Comparison of ENCODE assay signal across 22 mouse cellular contexts in the genomic region with DNA sequence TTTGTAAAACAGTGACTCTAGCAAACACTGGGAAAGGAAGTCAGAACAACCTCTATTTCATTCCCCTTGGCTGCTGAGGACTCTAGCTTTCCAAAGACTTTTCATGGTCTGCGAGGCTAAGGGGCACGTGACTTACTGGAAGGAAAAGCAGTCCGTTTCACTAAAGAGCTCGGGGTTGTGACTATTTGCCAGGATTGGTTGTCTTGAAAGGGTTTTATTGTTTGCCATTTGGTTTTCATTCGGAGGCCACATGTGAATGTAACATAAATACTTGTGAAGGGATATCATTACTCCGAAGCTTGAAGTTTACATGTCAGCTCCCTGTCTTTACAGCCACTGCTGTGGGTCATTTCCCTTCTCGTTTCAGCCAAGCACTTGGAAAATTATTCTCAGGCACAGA.
DNase-seq lines count a peak whose midpoint lies in the region; ATAC-seq and TF ChIP-seq lines count a peak whose summit lies in the region.
"Had no signal": no experiment of that assay in that cellular context is flagged by ENCODE, and none has a peak within 500 bp of the region (broad histone marks: within the 10 kb centered on the region; RNA-seq: fewer than 3 reads in every experiment).

No protein-coding gene starts in this region.

- no peaks in the 10 kb centered on the region for H3K36me3 ChIP-seq in C2C12 (ENCODE audit: control insufficient read depth, insufficient read depth)
- no peaks in the 10 kb centered on the region for H3K36me3 ChIP-seq in embryonic facial prominence, embryonic 11.5 days (replicated peaks; ENCODE audit: control insufficient read depth, insufficient read depth, low read depth, low read length)
- no peaks in the 10 kb centered on the region for H3K36me3 ChIP-seq in limb, embryonic 14.5 days (ENCODE audit: control insufficient read depth, insufficient read depth, low read length)
- H3K36me3 ChIP-seq: embryonic facial prominence, embryonic 15.5 days; forebrain, embryonic 15.5 days; heart, embryonic 12.5 days; hindbrain, embryonic 12.5 days had no signal

- no peak overlapping the region for H3K4me2 ChIP-seq in embryonic facial prominence, embryonic 11.5 days (ENCODE audit: low read depth, low read length)
- no peak overlapping the region for H3K4me2 ChIP-seq in limb, embryonic 14.5 days (replicated peaks; ENCODE audit: low read depth, low read length, severe bottlenecking)
- H3K4me2 ChIP-seq: embryonic facial prominence, embryonic 15.5 days; forebrain, embryonic 15.5 days; heart, embryonic 12.5 days; hindbrain, embryonic 12.5 days had no signal

- 0 out of 2 replicates have a peak overlapping the region, but pooled peaks have one; percentile 16 for H3K27ac ChIP-seq in embryonic facial prominence, embryonic 11.5 days (replicated peaks; ENCODE audit: low read depth, low read length)
- peak overlapping the region; percentile 63 for H3K27ac ChIP-seq in limb, embryonic 14.5 days (replicated peaks; ENCODE audit: low read depth, low read length)
- H3K27ac ChIP-seq: embryonic facial prominence, embryonic 15.5 days; forebrain, embryonic 15.5 days; gastrocnemius, adult 2 months; hindbrain, embryonic 12.5 days had no signal

- H3K4me1 ChIP-seq in embryonic facial prominence, embryonic 11.5 days (ENCODE audit: control insufficient read depth, insufficient read depth, low read length) = no peaks in the 10 kb centered on the region
- peaks cover 5% of the 10 kb centered on the region for H3K4me1 ChIP-seq in limb, embryonic 14.5 days (ENCODE audit: control insufficient read depth, insufficient read depth, low read length)
- H3K4me1 ChIP-seq: forebrain, embryonic 15.5 days; heart, embryonic 12.5 days; hindbrain, embryonic 12.5 days had no signal

- no peak overlapping the region for H3ac ChIP-seq in C2C12 (ENCODE audit: control insufficient read depth, insufficient read length, low read depth)

- H3K79me3 ChIP-seq in C2C12 (ENCODE audit: low read depth) = no peaks in the 10 kb centered on the region

- ATAC-seq in embryonic facial prominence, embryonic 11.5 days (replicated peaks; ENCODE audit: insufficient number of reproducible peaks, low FRiP score, low TSS enrichment, low read depth) = no peak
- peak; percentile 60; the same call in 1 of the 2 replicates for ATAC-seq in limb, embryonic 14.5 days (ENCODE audit: low FRiP score, low read depth)
- ATAC-seq: forebrain, embryonic 15.5 days; hindbrain, embryonic 16.5 days; inflammation-experienced regulatory T-cells, adult 6 months had no signal

- no peaks in the 10 kb centered on the region for H3K9me3 ChIP-seq in embryonic facial prominence, embryonic 11.5 days (replicated peaks; ENCODE audit: control insufficient read depth, low read length)
- H3K9me3 ChIP-seq in limb, embryonic 14.5 days (ENCODE audit: control insufficient read depth, low read length) = no peaks in the 10 kb centered on the region
- H3K9me3 ChIP-seq: embryonic facial prominence, embryonic 15.5 days; forebrain, embryonic 15.5 days; heart, embryonic 12.5 days; hindbrain, embryonic 12.5 days had no signal

- no peak for TF ChIP-seq CTCF in C2C12 (IDR thresholded peaks at IDR 0.05; ENCODE audit: control insufficient read depth, insufficient read depth, insufficient read length)

- H3K4me3 ChIP-seq in C2C12 (ENCODE audit: insufficient read depth, poor library complexity, severe bottlenecking) = no peak overlapping the region
- H3K4me3 ChIP-seq in embryonic facial prominence, embryonic 11.5 days (ENCODE audit: low read depth, low read length) = no peak overlapping the region
- H3K4me3 ChIP-seq in limb, embryonic 14.5 days (replicated peaks; ENCODE audit: low read length) = no peak overlapping the region
- H3K4me3 ChIP-seq: embryonic facial prominence, embryonic 15.5 days; erythroblast, embryonic 14.5 days; forebrain, embryonic 15.5 days; gastrocnemius, adult 2 months; heart, embryonic 12.5 days; hindbrain, embryonic 12.5 days had no signal

- H3K9ac ChIP-seq in embryonic facial prominence, embryonic 11.5 days (replicated peaks; ENCODE audit: low read length) = no peak overlapping the region
- no peak overlapping the region for H3K9ac ChIP-seq in limb, embryonic 14.5 days (ENCODE audit: low read depth, low read length, severe bottlenecking)
- H3K9ac ChIP-seq: embryonic facial prominence, embryonic 15.5 days; forebrain, embryonic 15.5 days; heart, embryonic 12.5 days; hindbrain, embryonic 12.5 days had no signal

- peak; percentile 52 for DNase-seq in embryonic facial prominence, embryonic 11.5 days (ENCODE audit: low spot score)
- DNase-seq in fibroblast of lung, adult 2 months (ENCODE audit: low read depth) = peak; percentile 21
- peak; percentile 73 for DNase-seq in limb, embryonic 14.5 days (ENCODE audit: low spot score)
- no peak for DNase-seq in right cerebral cortex, postnatal 4 days
- DNase-seq in layer of hippocampus, adult 11-12 months (ENCODE audit: low spot score) = no peak
- DNase-seq in frontal cortex, postnatal 14 days (ENCODE audit: low spot score in 2 of 2) = no peak
- DNase-seq: adrenal gland, adult 2 months; adrenal gland, postnatal 25 days; cerebellum, adult 18-20 months; cerebellum, adult 9-11 months; cerebellum, postnatal 36 days; gastrocnemius, adult 2 months; gastrocnemius, postnatal 25 days; heart, postnatal 4 days had no signal

- H3K79me2 ChIP-seq in C2C12 (ENCODE audit: control insufficient read depth, insufficient read depth) = no peaks in the 10 kb centered on the region

- WGBS in embryonic facial prominence, embryonic 11.5 days = 30% methylated on average over 7 of the region's 7 CpGs
- 23% methylated on average over 7 of the region's 7 CpGs for WGBS in limb, embryonic 14.5 days

- no peak for TF ChIP-seq POLR2A in limb, embryonic 14.5 days (IDR thresholded peaks at IDR 0.05; ENCODE audit: borderline replicate concordance, extremely low read depth, insufficient read depth, insufficient read length)

- H3K27me3 ChIP-seq in C2C12 (ENCODE audit: control insufficient read depth, insufficient read depth, insufficient read length) = no peaks in the 10 kb centered on the region
- no peaks in the 10 kb centered on the region for H3K27me3 ChIP-seq in embryonic facial prominence, embryonic 11.5 days (ENCODE audit: control insufficient read depth, insufficient read depth, low read length)
- no peaks in the 10 kb centered on the region; the same call in 1 of the 2 replicates for H3K27me3 ChIP-seq in limb, embryonic 14.5 days (ENCODE audit: control insufficient read depth, insufficient read depth, low read length)
- H3K27me3 ChIP-seq: embryonic facial prominence, embryonic 15.5 days; heart, embryonic 12.5 days; hindbrain, embryonic 12.5 days had no signal

TF ChIP-seq in C2C12, 6 proteins besides CTCF, POLR2A, EP300 and RAD21:
- TF ChIP-seq USF1 (IDR thresholded peaks at IDR 0.05; ENCODE audit: low read depth) (peak; percentile 46), CEBPB (IDR thresholded peaks at IDR 0.05; ENCODE audit: low read depth) (no peak)

Comparison
In these comparisons a context has a peak if more than half of its experiments do, and no peak if none do; other contexts are left out.
1. DNase-seq: peak in embryonic facial prominence, embryonic 11.5 days (single experiment), fibroblast of lung, adult 2 months (single experiment) and limb, embryonic 14.5 days (single experiment); none in right cerebral cortex, postnatal 4 days (single experiment), layer of hippocampus, adult 11-12 months (single experiment) and frontal cortex, postnatal 14 days (0 of 2).